Mouse (Mus musculus): ENCODE data around the gene Ubash3b. TPM values are rescaled to one million over a fixed set of nuclear protein-coding genes. Genes with fewer than 3 reads are reported as not detected.

The Ubash3b gene
- polyA plus RNA-seq, 1 experiment from 2014 or later = 13.4 TPM

DNA sequence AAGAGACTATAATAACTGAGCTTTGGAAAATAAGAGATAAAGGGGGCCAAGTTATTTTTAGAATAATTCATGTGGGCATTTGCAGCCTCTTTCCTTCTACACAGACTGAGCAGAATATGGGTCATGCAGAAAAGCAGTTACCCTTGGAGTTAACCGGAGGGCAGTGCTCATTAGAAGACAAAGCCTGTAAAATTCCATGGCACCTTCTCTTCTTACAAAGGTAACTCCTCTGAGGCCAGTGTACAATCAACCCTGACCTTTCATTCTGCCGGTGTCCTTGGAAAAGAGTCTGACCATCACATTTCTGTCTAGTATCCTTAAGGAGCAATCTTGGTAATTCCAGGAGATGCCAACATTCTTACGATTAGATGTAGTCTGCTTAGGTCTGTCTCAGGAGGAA, 120.1 kb downstream of the Ubash3b start:
- Histone ChIP-seq H3K27me3 (replicated peaks; ENCODE audit: control insufficient read depth, insufficient read depth, low read length) (no peaks in the 10 kb centered on the region), H3K4me1 (replicated peaks; ENCODE audit: control insufficient read depth, insufficient read depth, low read length) (peaks cover 3% of the 10 kb centered on the region; the same call in 1 of the 2 replicates), H3K9me3 (ENCODE audit: control insufficient read depth, low read length) (no peaks in the 10 kb centered on the region), H3K4me3 (ENCODE audit: low read depth, low read length) (no peak overlapping the region), H3K4me2 (no peak overlapping the region), H3K36me3 (ENCODE audit: control insufficient read depth, insufficient read depth, low read length) (no peaks in the 10 kb centered on the region), H3K27ac (ENCODE audit: low read depth, low read length) (no peak overlapping the region), H3K9ac (ENCODE audit: low read depth, low read length) (no peak overlapping the region)
- 83% methylated on average over 3 of the region's 3 CpGs for WGBS
- no peak for DNase-seq (ENCODE audit: low spot score)
- ATAC-seq (replicated peaks; ENCODE audit: low FRiP score) = no peak

DNA sequence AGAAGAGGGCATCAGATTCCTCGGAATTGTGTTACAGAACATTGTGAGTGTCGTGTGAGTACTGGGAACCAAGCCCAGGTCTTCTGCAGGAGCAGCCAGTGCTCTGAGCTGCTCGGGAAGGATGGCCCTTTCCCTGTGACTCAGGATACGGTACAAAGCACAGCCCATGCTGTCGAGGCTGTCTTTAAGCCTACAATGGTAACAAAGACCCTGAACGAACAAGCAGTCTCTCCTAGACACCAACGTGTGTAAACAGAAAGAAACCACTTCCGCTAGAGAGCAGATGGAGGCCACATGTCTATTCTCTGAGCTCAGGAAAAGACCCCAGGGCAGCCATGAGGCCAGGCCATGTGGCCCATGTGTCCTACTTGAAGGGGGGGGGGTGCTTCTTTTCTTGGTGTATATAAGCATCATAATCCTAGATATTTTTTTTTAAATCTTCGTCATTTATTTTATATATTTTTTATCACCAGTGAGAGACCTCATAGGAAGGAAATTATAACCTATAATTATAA, 123.3 kb downstream of the Ubash3b start:
- no peak overlapping the region for H3K27ac ChIP-seq (ENCODE audit: low read depth, low read length)
- no peak for ATAC-seq (replicated peaks; ENCODE audit: low FRiP score)
- no peak overlapping the region for H3K9ac ChIP-seq (ENCODE audit: low read depth, low read length)
- H3K4me3 ChIP-seq (ENCODE audit: low read depth, low read length) = no peak overlapping the region
- H3K9me3 ChIP-seq (ENCODE audit: control insufficient read depth, low read length) = no peaks in the 10 kb centered on the region
- no peaks in the 10 kb centered on the region for H3K27me3 ChIP-seq (replicated peaks; ENCODE audit: control insufficient read depth, insufficient read depth, low read length)
- no peaks in the 10 kb centered on the region for H3K36me3 ChIP-seq (ENCODE audit: control insufficient read depth, insufficient read depth, low read length)
- H3K4me2 ChIP-seq = no peak overlapping the region
- WGBS = 80% methylated on average over 9 of the region's 9 CpGs
- H3K4me1 ChIP-seq (replicated peaks; ENCODE audit: control insufficient read depth, insufficient read depth, low read length) = no peaks in the 10 kb centered on the region
- DNase-seq (ENCODE audit: low spot score) = no peak

DNA sequence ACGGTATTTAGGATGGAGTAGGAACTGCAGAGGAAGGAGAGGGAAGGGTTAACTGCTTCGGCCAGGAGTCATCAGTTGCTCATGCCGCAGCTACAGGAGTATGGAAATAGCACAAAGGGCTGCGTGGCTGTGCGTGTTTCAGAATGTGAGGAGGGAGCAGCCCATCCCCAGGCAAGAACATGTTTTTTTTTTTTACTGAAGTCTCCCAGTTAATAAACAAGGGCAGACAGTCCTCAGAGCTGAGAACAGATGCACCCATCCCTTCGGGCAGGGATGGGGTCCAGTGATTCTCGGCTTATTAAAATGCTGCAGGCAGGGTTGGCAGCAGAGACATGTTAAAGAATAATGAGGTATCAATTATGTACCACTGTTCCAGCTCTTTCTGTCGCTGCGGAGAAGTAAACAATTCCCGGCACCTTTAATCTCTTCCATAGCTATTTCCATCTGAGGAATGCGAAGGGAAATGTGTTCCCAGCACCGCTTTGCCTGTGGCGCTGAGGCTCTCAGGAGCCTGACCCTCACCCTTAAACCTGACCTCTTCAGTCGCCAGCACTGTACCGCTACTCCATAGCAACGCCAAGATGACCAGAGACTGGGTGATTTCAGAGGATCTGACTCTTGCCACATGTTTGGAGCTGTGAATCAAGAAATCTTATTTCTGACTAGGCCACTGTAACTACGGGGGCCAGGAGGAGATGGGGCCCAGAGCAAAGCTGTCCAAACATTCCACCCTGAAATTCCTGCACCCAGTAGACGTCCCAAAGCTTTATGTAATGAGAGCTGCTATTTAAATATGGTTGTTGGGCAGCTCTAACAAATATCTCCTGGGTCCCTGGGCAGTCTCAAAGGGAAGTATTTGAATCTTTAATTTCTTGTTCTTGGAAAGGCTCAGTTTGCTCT, 129.7 kb downstream of the Ubash3b start:
- DNase-seq (ENCODE audit: low spot score) (no peak), ATAC-seq (replicated peaks; ENCODE audit: low FRiP score) (no peak)
- Histone ChIP-seq H3K27ac (ENCODE audit: low read depth, low read length) (no peak overlapping the region), H3K4me2 (no peak overlapping the region), H3K9me3 (ENCODE audit: control insufficient read depth, low read length) (no peaks in the 10 kb centered on the region), H3K27me3 (replicated peaks; ENCODE audit: control insufficient read depth, insufficient read depth, low read length) (no peaks in the 10 kb centered on the region), H3K4me1 (replicated peaks; ENCODE audit: control insufficient read depth, insufficient read depth, low read length) (no peaks in the 10 kb centered on the region), H3K36me3 (ENCODE audit: control insufficient read depth, insufficient read depth, low read length) (no peaks in the 10 kb centered on the region; the same call in 1 of the 2 replicates), H3K4me3 (ENCODE audit: low read depth, low read length) (no peak overlapping the region), H3K9ac (ENCODE audit: low read depth, low read length) (no peak overlapping the region)
- WGBS = 66% methylated on average over 18 of the region's 18 CpGs

DNA sequence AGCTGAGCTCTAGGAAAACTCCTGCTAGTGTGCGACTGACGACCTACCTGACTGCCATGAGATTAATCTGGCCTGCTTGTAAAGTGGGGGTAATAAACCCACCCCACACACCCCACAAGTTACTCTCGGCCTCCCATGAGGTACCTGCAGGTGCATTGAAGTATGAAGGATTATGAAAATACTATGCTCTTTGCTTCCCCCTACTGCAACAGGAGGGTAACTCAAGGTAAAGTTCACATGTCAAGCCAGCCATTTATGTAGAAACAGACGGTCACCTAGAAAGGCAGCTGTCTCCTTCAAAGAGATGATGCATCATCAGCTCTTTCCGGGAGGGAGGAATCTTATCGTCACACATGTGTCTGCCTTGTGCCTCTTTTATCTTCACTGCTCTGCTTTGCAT, 131.7 kb downstream of the Ubash3b start:
- 77% methylated on average over 6 of the region's 6 CpGs for WGBS
- Histone ChIP-seq H3K4me3 (ENCODE audit: low read depth, low read length) (no peak overlapping the region), H3K36me3 (ENCODE audit: control insufficient read depth, insufficient read depth, low read length) (no peaks in the 10 kb centered on the region; the same call in 1 of the 2 replicates), H3K9ac (ENCODE audit: low read depth, low read length) (no peak overlapping the region), H3K27me3 (replicated peaks; ENCODE audit: control insufficient read depth, insufficient read depth, low read length) (no peaks in the 10 kb centered on the region), H3K9me3 (ENCODE audit: control insufficient read depth, low read length) (no peaks in the 10 kb centered on the region), H3K27ac (ENCODE audit: low read depth, low read length) (no peak overlapping the region), H3K4me2 (no peak overlapping the region), H3K4me1 (replicated peaks; ENCODE audit: control insufficient read depth, insufficient read depth, low read length) (no peaks in the 10 kb centered on the region)
- no peak for ATAC-seq (replicated peaks; ENCODE audit: low FRiP score)
- DNase-seq (ENCODE audit: low spot score) = no peak

- no peak overlapping the region for H3K4me3 ChIP-seq (ENCODE audit: low read depth, low read length)
- no peak overlapping the region for H3K27ac ChIP-seq (ENCODE audit: low read depth, low read length)
- no peaks in the 10 kb centered on the region for H3K4me1 ChIP-seq (replicated peaks; ENCODE audit: control insufficient read depth, insufficient read depth, low read length)
- no peaks in the 10 kb centered on the region for H3K9me3 ChIP-seq (ENCODE audit: control insufficient read depth, low read length)
- H3K4me2 ChIP-seq = no peak overlapping the region
- ATAC-seq (replicated peaks; ENCODE audit: low FRiP score) = no peak
- no peaks in the 10 kb centered on the region for H3K27me3 ChIP-seq (replicated peaks; ENCODE audit: control insufficient read depth, insufficient read depth, low read length)
- WGBS = 44% methylated on average over 5 of the region's 5 CpGs
- H3K9ac ChIP-seq (ENCODE audit: low read depth, low read length) = no peak overlapping the region
- H3K36me3 ChIP-seq (ENCODE audit: control insufficient read depth, insufficient read depth, low read length) = no peaks in the 10 kb centered on the region; the same call in 1 of the 2 replicates
- DNase-seq (ENCODE audit: low spot score) = no peak
Observed at GRCm38 (mm10) chr9:41028470-41028869, 133.0 kb downstream of the Ubash3b start.

DNA sequence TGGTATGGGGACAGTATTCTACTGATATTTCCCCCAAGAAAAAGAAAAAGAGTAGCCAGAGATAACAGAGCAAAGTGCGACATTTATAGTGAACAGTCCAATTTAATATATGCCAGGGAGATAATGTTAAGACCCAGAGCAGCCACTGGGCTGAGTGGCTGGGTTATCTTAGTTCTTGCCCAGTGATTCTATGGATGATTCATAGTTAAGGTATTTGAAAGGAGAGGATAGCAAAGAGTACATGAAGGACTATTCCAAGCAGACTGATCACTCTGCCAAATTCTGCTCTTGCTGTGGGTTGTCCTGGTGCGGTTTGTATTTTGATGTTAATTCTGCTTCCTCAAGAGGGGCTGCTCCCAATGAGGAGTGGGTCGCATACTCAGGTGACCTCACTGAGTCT, 139.8 kb downstream of the Ubash3b start:
- no peak for ATAC-seq (replicated peaks; ENCODE audit: low FRiP score)
- Histone ChIP-seq H3K36me3 (ENCODE audit: control insufficient read depth, insufficient read depth, low read length) (no peaks in the 10 kb centered on the region), H3K9me3 (ENCODE audit: control insufficient read depth, low read length) (no peaks in the 10 kb centered on the region), H3K9ac (ENCODE audit: low read depth, low read length) (no peak overlapping the region), H3K27me3 (replicated peaks; ENCODE audit: control insufficient read depth, insufficient read depth, low read length) (no peaks in the 10 kb centered on the region), H3K4me2 (no peak overlapping the region), H3K27ac (ENCODE audit: low read depth, low read length) (no peak overlapping the region), H3K4me1 (replicated peaks; ENCODE audit: control insufficient read depth, insufficient read depth, low read length) (no peaks in the 10 kb centered on the region), H3K4me3 (ENCODE audit: low read depth, low read length) (no peak overlapping the region)
- DNase-seq (ENCODE audit: low spot score) = no peak
- 86% methylated on average over 3 of the region's 3 CpGs for WGBS

DNA sequence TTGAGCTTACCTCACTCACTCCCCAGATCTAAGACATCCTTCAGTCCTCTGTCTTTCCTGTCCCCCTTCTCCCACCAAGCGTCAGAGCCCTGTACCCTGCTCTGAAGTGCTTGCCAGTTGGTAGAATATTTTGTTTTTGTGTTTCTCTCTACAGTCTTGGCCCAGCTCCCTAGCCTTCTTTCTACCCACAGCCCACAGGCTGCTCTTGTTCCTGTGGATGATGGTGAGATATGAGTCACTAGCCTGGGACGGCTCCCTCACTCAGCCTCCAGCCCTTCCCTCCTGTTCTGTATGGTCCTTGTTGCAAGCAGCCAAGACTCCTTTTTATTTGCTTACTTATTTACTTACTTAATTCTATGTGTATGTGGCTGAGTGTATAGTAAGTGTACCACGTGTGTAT, 141.0 kb downstream of the Ubash3b start:
- DNase-seq (ENCODE audit: low spot score) (no peak), ATAC-seq (replicated peaks; ENCODE audit: low FRiP score) (no peak)
- no peaks in the 10 kb centered on the region for H3K36me3 ChIP-seq (ENCODE audit: control insufficient read depth, insufficient read depth, low read length)
- no peaks in the 10 kb centered on the region for H3K27me3 ChIP-seq (replicated peaks; ENCODE audit: control insufficient read depth, insufficient read depth, low read length)
- WGBS = 87% methylated on average over 3 of the region's 3 CpGs
- no peaks in the 10 kb centered on the region for H3K4me1 ChIP-seq (replicated peaks; ENCODE audit: control insufficient read depth, insufficient read depth, low read length)
- H3K9ac ChIP-seq (ENCODE audit: low read depth, low read length) = no peak overlapping the region
- no peak overlapping the region for H3K4me3 ChIP-seq (ENCODE audit: low read depth, low read length)
- no peak overlapping the region for H3K27ac ChIP-seq (ENCODE audit: low read depth, low read length)
- H3K4me2 ChIP-seq = no peak overlapping the region
- no peaks in the 10 kb centered on the region for H3K9me3 ChIP-seq (ENCODE audit: control insufficient read depth, low read length)

DNA sequence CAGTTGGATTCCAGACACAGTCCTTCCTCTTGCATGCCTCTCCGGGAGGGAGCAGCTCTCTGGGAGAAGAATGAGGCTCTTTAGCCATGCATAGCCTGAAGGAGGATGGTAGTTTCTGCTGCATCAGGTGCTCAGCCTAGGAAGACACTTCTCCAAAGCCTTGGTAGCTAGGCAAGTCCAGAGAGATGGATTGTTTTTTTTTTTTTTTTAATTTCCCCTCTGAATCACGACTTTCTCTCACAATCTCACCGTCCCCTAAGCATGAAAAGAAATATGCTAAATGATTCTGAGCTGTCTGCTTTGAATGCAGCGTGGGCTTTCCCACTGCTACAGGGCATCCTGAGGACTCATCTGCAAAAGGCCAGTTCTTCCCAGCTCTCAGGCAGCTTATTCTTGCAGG, 147.0 kb downstream of the Ubash3b start:
- H3K9ac ChIP-seq (ENCODE audit: low read depth, low read length) = no peak overlapping the region
- no peak overlapping the region for H3K27ac ChIP-seq (ENCODE audit: low read depth, low read length)
- H3K27me3 ChIP-seq (replicated peaks; ENCODE audit: control insufficient read depth, insufficient read depth, low read length) = no peaks in the 10 kb centered on the region
- ATAC-seq (replicated peaks; ENCODE audit: low FRiP score) = no peak
- no peaks in the 10 kb centered on the region for H3K4me1 ChIP-seq (replicated peaks; ENCODE audit: control insufficient read depth, insufficient read depth, low read length)
- no peaks in the 10 kb centered on the region for H3K36me3 ChIP-seq (ENCODE audit: control insufficient read depth, insufficient read depth, low read length)
- no peak for DNase-seq (ENCODE audit: low spot score)
- no peak overlapping the region for H3K4me2 ChIP-seq
- H3K4me3 ChIP-seq (ENCODE audit: low read depth, low read length) = no peak overlapping the region
- H3K9me3 ChIP-seq (ENCODE audit: control insufficient read depth, low read length) = no peaks in the 10 kb centered on the region
- 70% methylated on average over 4 of the region's 4 CpGs for WGBS

GRCm38 (mm10) chr9:41012456-41012855, 149.0 kb downstream of the Ubash3b start:
- H3K27ac ChIP-seq (ENCODE audit: low read depth, low read length) = no peak overlapping the region
- no peak overlapping the region for H3K9ac ChIP-seq (ENCODE audit: low read depth, low read length)
- H3K4me1 ChIP-seq (replicated peaks; ENCODE audit: control insufficient read depth, insufficient read depth, low read length) = no peaks in the 10 kb centered on the region
- no peak overlapping the region for H3K4me2 ChIP-seq
- 89% methylated on average over 5 of the region's 5 CpGs for WGBS
- no peak overlapping the region for H3K4me3 ChIP-seq (ENCODE audit: low read depth, low read length)
- H3K36me3 ChIP-seq (ENCODE audit: control insufficient read depth, insufficient read depth, low read length) = no peaks in the 10 kb centered on the region
- DNase-seq (ENCODE audit: low spot score) (no peak), ATAC-seq (replicated peaks; ENCODE audit: low FRiP score) (no peak)
- H3K9me3 ChIP-seq (ENCODE audit: control insufficient read depth, low read length) = no peaks in the 10 kb centered on the region
- no peaks in the 10 kb centered on the region for H3K27me3 ChIP-seq (replicated peaks; ENCODE audit: control insufficient read depth, insufficient read depth, low read length)
